Mouse (Mus musculus) kidney, postnatal 10 days (tissue): ENCODE measurements around the gene Bmpr1b.
A peak's percentile ranks its signal among the peaks of the same experiment; 100 is the strongest.

ENCODE experiments used
- DNase-seq: peaks from one replicate; pipeline ENCODE4 v3.0.0; 2021; ENCODE audit warnings: mixed read lengths

The Bmpr1b gene

GRCm38 (mm10) chr3:141984548-141984947 lies 184.7 kb downstream of the Bmpr1b start:
- no peak for DNase-seq

GRCm38 (mm10) chr3:141981613-141982432 lies 187.4 kb downstream of the Bmpr1b start:
- peak; percentile 35 for DNase-seq

GRCm38 (mm10) chr3:141966244-141966643 lies 203.0 kb downstream of the Bmpr1b start:
- no peak for DNase-seq

GRCm38 (mm10) chr3:141952931-141953330 lies 216.3 kb downstream of the Bmpr1b start:
- DNase-seq = no peak

- DNase-seq = no peak
Observed at GRCm38 (mm10) chr3:141950642-141951041, 218.6 kb downstream of the Bmpr1b start.

- no peak for DNase-seq
Observed at GRCm38 (mm10) chr3:141948506-141948905, 220.7 kb downstream of the Bmpr1b start.

- no peak for DNase-seq
Observed at GRCm38 (mm10) chr3:141948096-141948495, 221.1 kb downstream of the Bmpr1b start.

GRCm38 (mm10) chr3:141946846-141947245 lies 222.4 kb downstream of the Bmpr1b start:
- no peak for DNase-seq

- DNase-seq = no peak
Observed at GRCm38 (mm10) chr3:141943317-141943742, 225.9 kb downstream of the Bmpr1b start.

GRCm38 (mm10) chr3:141940207-141940606 lies 229.0 kb downstream of the Bmpr1b start:
- no peak for DNase-seq

- no peak for DNase-seq
Observed at GRCm38 (mm10) chr3:141936594-141937272, 232.5 kb downstream of the Bmpr1b start.

GRCm38 (mm10) chr3:141932956-141933355 lies 236.3 kb downstream of the Bmpr1b start:
- DNase-seq = no peak

GRCm38 (mm10) chr3:141931372-141932092 lies 237.7 kb downstream of the Bmpr1b start:
- peak; percentile 43 for DNase-seq

- DNase-seq = no peak
Observed at GRCm38 (mm10) chr3:141923442-141923841, 245.8 kb downstream of the Bmpr1b start.

- no peak for DNase-seq
Observed at GRCm38 (mm10) chr3:141921161-141921560, 248.1 kb downstream of the Bmpr1b start.

- DNase-seq = no peak
Observed at GRCm38 (mm10) chr3:141919661-141920060, 249.6 kb downstream of the Bmpr1b start.

GRCm38 (mm10) chr3:141917166-141917565 lies 252.1 kb downstream of the Bmpr1b start:
- no peak for DNase-seq

GRCm38 (mm10) chr3:141915995-141916394 lies 253.2 kb downstream of the Bmpr1b start:
- no peak for DNase-seq

- no peak for DNase-seq
Observed at GRCm38 (mm10) chr3:141914588-141914987, 254.6 kb downstream of the Bmpr1b start.

GRCm38 (mm10) chr3:141909136-141909535 lies 260.1 kb downstream of the Bmpr1b start:
- DNase-seq = no peak

- no peak for DNase-seq
Observed at GRCm38 (mm10) chr3:141905903-141906623, 263.2 kb downstream of the Bmpr1b start.

GRCm38 (mm10) chr3:141900361-141900760 lies 268.9 kb downstream of the Bmpr1b start:
- DNase-seq = peak; percentile 12

- DNase-seq = no peak
Observed at GRCm38 (mm10) chr3:141899521-141899920, 269.7 kb downstream of the Bmpr1b start.
